Mouse (Mus musculus) left cerebral cortex, postnatal 4 days (tissue): ENCODE results near the gene Mcm9. TPM values are rescaled to one million over a fixed set of nuclear protein-coding genes. Genes with fewer than 3 reads are reported as not detected.

ENCODE experiments used
- DNase-seq: peaks from one replicate; pipeline ENCODE4 v3.0.0-alpha.2; 2022
- intact Hi-C: fragments of 180-260 bp; cut with DNase I; formaldehyde crosslinking; loops from one replicate; pipeline ENCODE4 v1.15.1; 2025
- total RNA-seq, 2 experiments: library from RNA; stranded (reverse); gene quantifications; 2 replicates each; pipeline ENCODE4 v1.2.3; 2021

The Mcm9 gene
- total RNA-seq, 2 experiments from 2014 or later, result 6.1 to 6.9 TPM

DNA sequence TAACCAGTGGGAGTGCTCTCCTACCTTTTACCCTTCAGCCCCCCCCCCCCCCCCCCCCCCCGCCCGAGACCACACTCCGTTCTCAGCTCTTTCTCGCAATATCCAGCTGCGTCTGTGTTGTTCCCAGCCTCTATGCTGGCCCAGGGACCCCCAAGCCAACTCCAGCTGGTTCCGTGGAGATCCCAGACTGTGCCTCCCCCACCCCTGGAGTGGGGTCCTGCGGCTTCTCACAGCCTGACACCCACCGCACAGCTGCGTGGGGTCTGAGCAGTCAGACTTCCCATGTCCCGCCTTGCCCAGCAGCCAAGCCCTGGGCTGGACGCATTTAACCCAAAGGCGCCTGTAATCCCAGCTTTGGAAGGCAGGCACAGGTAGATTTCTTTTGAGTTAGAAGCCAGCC lies 49.2 kb downstream of the Mcm9 start:
- intact Hi-C loops, result no loop called here
- peak; percentile 5 for DNase-seq

DNA sequence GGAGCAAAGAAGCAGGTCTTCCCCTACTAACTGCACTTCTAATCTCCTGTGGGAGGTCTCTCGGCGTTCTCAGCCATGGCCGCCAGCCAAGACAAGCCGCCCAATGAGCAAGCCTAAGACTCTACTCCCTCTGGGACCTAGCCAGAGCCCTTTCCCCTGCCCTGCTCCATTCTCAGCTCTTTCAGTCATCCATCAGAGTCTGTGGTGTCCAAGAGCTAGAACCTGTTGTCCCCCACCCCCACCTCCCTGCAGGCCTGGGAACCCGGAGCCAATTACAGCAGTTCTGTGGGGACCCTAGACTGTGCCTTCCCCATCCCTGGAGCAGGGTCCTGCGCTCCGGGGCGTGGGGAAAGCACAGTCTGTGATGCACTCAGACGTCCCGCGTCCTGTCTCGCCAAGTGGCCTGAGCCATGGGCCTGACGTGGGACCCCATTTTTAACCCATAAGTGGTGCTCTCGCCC lies 49.6 kb downstream of the Mcm9 start:
- intact Hi-C loops, result no loop called here
- peak; percentile 75 for DNase-seq

DNA sequence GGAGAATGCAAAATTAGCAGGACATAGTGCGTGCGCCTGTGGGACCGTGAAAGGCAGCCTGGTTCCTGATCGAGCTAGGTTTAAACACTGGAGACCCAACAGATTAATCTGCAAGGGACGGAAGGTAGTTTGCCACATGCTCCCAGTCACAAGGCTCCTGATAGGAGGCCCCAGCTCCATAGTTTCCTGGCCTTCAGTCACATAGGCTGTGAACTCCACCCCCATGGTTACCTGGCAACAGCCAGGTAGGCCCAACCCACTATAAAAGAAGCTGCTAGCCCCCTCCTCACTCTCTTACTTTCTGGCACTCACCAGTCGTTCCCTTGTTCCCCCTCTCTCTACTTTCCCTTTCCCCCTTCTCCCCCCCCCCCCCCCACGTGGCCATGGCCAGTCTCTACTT lies 50.1 kb downstream of the Mcm9 start:
- intact Hi-C loops, result no loop called here
- DNase-seq, result peak; percentile 12

DNA sequence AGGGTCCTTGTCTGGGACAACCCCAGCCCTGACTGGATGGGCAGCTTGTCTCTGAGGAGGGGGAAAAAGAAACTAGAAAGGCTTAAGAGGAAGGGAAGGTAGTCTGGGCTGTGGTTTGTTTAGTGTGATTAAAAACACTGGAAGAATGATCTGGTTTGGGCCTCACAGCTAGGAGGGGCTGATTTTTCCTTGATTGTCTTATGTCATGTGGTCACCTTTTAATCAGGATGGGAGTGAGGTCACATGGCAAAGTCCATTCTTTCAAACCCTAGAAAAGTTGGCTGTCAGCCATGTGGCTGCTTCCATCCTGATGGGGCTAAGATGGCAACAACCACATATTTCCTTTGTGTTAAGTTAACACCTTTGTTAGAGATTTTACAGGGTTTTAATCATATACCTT lies 61.7 kb downstream of the Mcm9 start:
- intact Hi-C loops, result no loop called here
- no peak for DNase-seq

DNA sequence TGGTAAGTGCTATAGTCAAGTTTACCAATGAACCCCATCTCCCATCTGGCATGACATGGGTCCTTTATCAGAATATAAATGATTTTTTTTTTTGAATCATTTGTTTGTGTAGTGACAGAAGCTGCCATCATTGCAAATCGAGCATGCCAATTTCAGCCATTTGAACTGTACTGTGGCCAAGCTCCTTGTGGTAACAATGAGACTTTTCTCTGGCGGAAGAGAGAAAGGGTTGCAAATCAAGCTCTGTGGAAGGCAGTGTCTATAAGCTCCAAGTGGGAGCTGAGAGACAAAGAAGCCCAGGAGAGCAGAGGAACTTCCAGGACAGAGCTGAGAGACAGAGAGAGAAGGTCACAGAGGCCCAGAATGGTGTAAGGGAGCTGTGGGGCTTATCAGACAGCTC lies 64.7 kb downstream of the Mcm9 start:
- intact Hi-C loops, result no loop called here
- no peak for DNase-seq

DNA sequence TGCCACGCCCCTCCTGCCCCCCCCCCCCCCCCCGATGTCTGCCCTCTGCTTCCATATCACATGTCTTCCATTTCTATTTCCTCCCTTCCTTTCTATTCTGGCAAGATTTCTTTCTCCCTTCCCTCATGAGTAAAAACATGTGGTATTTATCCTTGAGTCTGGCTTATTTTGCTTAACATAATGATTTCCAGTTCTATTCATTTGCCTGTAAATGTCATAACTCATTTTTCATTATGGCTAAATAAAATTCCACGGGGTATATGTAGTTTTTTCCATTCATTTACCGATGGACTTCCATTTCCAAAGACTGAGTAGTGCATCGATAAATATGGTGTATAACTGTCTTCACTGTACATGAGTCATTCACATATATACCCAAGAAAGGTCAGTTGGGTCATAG lies 68.2 kb downstream of the Mcm9 start:
- no peak for DNase-seq
- intact Hi-C loops, result no loop called here

DNA sequence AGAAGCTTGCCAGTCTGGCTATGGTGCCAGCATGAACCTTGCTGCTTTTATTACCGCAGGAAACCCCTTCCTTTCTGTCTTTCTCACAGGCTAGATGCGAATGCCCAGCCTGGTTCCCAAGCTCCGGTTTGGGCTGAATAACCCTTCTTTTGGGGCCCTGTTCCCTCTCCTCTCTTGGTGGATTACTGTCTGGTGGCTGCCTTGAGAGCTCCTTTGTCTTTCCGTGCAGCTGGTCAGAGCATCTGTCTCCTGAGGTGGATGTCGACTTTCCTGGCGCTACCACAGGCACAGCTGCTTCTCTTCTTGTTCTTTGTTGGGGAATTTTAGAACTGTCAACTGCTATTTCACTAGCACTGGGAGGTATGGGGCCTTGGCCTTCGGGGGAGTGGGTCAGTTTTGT lies 92.6 kb downstream of the Mcm9 start:
- intact Hi-C loops, result no loop called here

DNA sequence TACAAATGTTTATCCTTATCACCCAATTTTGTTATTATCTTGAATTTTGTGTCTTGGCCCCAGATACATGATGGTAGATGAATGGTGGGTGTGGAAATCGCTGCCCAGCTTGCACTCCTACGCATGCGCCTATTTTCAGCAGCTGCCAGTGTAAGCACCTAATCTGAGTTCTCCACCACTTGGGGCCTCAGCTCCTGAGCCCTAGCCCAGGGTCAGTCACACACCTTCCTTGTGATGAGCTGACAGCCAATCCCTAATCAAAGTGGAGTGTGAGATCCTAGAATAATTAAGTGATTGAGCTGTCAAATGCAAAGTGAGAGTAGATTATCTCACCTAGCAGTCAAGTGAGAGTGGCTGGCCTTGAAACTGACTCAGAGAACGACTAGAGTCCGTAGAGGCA lies 97.9 kb downstream of the Mcm9 start:
- intact Hi-C loops, result no loop called here
- no peak for DNase-seq

More for the DNA sequence above, 92.6 kb downstream of the Mcm9 start:
- no peak for DNase-seq

DNA sequence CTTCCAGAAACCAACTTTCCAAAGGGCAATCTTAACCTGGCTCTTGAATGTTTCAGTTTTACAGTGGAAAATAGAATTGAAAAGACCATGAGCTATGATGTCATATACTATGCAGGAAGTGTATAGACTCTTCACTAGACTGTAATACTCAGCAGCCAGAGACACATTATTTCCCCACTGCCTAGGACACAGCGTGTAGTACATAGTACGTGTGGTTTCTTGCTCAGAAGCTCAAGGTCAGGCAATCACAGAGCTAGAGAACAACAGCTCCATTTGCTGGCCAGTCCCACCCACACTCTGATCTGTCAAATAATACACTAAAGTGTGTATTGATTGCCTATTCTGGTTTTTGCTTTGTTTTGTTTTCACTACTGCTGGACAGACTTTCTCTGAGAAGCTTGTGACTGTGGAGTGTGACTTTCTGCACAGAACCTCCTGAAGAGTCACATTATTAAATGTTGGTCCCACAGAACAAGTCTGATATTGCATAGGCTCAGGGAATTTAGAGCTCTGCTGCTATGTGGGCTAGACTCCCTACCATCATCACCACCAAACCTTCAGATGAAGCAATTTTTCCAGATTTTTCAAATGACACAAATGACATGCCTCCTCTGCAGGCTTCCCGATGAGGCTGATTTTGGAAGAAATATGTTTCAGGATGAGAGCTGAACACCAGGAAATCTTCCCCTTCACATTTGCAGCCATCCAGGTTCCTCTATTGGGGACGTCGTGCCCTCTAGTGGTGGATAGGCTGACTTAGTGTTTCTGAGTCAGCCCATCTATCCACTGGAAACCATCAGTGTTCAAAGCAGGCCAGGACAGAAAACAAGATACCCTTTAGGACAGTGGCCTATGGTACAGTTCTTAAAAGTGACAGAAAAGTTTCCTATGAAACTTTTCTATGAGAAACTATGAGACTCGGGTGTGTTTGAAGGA lies 102.1 kb downstream of the Mcm9 start:
- DNase-seq, result peak; percentile 67
- intact Hi-C loops, result loop anchor here (5.0 to 10.0 kb wide), 2 partner anchors 181 to 993 kb away; no protein-coding TSS in a partner anchor

DNA sequence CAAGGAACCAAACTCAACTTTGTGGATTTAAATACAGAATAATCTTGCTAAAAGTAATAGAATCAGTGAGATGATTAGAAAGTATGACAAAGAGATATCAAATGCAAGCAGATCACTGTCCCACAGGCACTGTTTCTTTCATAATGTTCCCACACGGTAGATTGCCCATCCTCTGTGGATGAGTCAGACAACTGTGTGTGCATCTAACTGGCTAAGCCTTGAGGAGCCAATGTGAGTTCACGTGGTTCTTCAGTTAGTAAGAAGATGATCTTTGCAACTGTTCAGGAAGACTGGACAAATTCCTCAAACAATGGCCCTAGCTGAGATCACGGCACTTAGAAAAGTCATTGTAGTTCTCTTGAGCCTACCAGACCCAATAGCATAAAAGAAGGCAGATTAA lies 102.9 kb downstream of the Mcm9 start:
- intact Hi-C loops, result loop anchor here (5.0 to 10.0 kb wide), 2 partner anchors 180 to 993 kb away; no protein-coding TSS in a partner anchor

DNA sequence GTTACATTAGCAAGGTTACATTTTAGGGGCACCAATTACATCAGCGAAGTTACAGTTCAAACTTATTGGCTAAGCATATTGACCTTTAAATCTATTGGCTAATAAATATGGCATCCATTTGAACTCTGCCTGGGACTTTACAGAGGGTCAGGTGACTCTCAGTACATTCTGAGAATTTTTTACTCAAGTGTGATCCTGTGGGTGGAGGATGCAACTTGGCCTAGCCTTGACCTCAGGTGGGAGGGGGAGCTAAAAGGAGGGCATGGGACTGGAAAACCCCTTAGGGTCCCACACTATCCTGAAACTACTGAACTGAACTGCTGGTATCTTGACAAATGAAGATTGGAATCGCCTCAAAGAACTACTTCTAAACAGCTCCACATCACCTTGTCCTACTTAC lies 103.9 kb downstream of the Mcm9 start:
- intact Hi-C loops, result loop anchor here (5.0 to 10.0 kb wide), 2 partner anchors 179 to 992 kb away; no protein-coding TSS in a partner anchor
- no peak for DNase-seq

More for the DNA sequence above, 102.9 kb downstream of the Mcm9 start:
- DNase-seq, result no peak

DNA sequence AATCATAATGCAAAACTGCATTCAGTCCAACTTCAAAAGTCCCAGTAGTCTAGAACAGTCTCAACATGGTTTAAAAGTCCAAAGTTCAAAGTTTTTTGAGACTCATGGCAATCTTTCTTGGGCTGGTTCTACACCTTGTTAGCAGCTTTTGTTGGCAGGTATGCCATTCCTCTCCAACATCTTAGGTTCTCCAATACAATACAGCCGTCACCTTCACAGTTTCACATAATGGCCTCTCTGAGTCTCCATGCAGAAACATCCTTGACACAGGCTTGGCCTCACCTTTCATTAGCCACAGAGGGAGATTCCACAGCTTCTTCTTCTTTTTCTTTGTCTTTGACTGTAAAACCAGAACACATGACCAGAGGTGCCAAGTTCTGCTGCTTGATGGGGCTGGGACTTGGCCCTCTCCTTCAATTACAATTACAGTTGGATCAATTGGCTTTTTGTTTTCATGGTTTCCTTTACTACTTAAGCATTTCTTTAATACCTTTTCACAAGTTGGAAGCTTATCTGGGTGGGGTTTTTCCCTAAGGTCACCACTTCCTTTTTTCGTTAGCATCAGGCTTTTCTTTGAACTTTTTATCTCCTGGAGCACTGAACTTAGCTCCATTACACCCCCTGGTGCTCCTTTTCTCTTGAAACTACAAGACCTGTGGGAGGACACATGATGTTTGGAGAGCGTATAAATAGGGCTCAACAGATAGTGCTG lies 104.8 kb downstream of the Mcm9 start:
- intact Hi-C loops, result loop anchor here (5.0 to 10.0 kb wide), 2 partner anchors 178 to 991 kb away; no protein-coding TSS in a partner anchor
- DNase-seq, result no peak

DNA sequence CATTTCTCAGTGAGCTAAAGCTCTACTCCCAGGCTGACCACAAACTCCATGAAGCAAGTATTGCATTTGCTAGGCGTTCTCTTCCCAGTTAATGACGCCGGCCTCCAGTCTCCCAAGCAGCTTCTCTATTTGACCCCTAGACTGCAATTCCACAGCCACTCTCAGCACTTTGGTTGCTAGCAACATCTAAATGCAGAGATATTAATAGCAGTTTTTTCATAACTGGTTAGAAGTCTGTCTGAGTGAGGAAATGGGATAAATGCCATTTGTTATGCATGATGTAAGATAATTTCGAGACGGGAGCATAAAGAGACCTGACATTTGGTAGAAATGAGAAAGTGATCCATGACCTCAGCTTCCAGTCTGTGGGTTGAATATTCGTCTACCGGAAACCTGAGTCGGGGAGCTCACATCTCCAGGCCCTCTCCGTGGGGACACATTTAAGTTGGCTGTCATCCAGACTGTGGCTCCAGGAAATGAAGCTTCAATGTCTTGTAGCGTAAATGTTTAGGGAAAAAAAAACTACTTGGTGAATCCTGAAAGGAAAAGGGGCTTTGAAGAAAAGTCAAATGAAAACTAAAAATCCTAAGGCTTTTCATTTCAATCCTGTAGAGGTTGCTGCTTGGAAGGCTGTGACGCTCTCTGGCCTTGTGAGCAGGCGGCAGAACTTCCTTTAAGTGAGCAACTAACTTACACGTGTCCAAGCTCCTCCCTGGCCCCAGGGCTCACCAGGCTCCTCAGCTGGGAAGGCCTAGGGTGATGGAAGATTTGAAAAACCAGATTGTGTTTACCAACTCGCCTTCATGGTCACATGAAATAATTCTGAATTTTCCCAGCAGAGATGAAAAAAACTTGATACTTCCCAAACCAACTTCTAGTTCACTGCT lies 110.9 kb downstream of the Mcm9 start:
- DNase-seq, result no peak
- intact Hi-C loops, result no loop called here

DNA sequence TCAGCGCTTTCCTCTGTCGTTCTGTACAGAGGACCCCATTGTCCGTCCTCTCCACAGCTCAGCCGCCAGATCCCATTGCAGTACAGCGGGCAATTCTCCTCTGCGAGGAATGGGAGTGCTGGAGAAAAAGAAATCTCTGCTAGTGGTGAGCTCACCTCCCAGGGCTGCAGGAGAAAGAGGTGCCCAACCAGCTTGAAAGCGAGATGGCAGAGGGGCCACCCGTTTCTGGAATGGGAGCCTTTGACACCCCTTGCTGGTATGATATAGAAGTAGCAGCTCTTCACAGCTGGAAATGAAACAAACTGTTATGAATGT lies 111.7 kb downstream of the Mcm9 start:
- no peak for DNase-seq
- intact Hi-C loops, result no loop called here

DNA sequence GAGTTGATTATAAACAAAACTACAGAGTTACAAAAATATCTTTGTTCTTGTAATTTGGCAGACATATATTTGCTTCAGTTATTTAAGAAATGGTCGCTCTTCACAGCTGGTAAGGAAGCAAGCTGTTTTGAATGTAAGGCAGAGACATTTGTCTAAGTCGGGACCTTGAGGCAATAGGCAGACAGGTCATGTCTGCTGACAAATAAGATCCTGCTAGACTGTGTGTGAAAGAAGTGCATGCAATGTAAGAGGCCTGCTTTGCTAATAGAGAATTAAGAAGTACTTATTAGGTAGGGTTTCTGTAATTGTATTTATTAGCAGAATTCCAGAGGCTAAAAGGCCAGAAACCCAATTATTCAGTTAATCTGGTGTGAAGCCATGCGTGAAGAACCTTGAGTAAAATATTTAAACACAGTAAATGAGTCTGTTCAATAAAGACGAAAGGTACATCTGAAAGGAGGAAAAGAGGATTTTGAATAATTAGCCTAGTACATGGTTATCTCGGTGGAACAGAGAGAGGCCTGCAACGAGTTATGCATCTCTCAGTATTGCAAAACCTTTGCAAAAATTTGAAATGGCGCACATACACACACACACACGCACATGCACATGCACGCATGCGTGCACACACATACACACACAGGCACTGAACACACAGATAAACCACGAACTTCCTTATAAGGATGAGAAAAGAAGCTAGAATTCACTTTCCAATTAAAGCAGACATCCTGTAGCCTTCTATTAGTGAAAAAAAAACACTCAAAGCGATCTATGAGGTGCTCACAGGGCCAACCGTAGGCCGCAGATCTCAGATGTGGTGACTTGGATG lies 112.3 kb downstream of the Mcm9 start:
- intact Hi-C loops, result no loop called here
- no peak for DNase-seq

DNA sequence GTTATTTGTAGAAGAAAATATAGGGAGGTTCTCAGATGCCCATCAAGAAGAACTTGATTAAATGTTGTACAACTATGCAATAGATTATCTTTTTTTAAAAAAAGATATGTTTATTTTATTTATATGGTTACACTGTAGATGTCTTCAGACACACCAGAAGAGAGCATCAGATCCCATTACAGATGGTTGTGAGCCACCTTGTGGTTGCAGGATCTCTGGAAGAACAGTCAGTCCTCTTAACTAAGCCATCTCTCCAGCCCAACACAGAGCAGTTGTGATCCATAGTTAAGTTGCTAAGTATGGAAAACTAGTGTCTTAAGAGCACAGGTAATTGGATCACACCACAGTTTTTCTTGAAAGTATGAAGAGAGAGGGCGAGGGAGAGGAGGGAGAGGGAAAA lies 117.7 kb downstream of the Mcm9 start:
- no peak for DNase-seq
- intact Hi-C loops, result no loop called here

DNA sequence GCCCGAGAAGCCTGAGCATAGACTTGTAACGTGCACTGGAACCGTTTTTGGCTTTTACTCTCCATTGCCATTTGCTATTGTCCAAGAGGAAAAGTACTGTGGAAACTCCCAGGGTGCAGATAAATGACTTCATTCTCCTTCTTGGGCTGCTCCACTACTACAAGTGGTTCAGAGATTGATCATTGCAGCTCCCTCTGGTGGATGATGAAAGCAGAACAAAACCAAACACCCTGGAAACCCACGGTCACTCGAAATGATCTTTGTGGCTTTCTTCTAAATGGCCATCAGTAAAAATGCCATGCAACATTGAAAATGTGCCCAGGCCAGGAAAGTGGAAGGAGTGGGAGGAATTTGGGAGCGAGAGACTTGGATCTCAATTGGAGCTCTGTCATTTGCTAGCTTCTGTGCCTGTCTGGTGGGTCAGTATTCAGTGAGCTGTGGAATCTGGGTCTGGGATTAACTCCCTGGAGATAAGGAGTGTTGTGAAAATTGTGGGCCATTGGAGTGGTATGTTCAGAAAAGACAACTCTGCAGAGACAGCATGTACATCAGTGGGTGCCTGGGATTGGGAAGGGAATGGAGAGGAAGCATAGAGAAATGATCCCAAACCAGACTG lies 121.0 kb downstream of the Mcm9 start:
- DNase-seq, result peak; percentile 39
- intact Hi-C loops, result loop anchor here (5.0 kb wide), 1 partner anchor 162 kb away; no protein-coding TSS in a partner anchor

DNA sequence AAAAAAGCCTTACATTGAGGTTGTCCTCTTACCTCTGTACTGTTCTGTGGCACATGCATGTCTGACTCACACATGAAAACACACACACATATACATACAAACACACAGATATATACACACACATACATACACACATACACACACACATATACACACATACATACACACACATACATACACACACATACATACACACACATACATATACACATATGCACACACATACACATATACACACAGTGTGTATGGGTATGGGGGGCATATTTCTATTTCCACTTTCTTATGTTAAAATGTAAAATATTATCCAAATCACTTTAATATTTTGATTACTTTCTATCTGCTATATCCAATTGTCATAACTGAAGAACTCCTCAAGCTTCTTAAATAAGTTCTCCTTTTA lies 121.6 kb downstream of the Mcm9 start:
- no peak for DNase-seq
- intact Hi-C loops, result loop anchor here (5.0 kb wide), 1 partner anchor 161 kb away; no protein-coding TSS in a partner anchor

DNA sequence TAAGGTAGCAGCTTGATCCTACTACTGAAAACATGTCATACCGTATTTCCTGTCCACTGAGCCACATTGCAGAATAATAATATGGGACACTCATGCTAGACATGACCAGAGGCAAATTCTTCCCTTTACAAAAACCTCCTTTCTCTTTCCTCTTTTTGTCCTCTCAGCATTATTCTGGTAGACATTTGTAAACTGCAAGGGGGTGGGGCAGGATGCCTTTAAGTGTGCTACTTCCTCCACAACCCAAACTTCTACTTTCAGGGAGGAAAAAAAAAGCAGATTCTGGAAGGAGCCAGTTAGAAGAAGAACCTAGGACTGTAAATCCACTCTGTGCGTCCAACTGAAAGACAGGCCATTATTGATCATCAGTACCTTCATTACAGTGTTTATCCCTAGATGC lies 124.7 kb downstream of the Mcm9 start:
- DNase-seq, result no peak
- intact Hi-C loops, result loop anchor here (5.0 kb wide), 1 partner anchor 158 kb away; no protein-coding TSS in a partner anchor
